Mouse (Mus musculus) adrenal gland, postnatal 25 days (tissue): ENCODE results near the gene Morc1. TPM values are rescaled to one million over a fixed set of nuclear protein-coding genes. Genes with fewer than 3 reads are reported as not detected.

ENCODE experiments used
- DNase-seq: peaks from one replicate; pipeline ENCODE4 v3.0.0; 2021; ENCODE audit warnings: mixed read lengths
- total RNA-seq: library from RNA; stranded (reverse); gene quantifications from 2 replicates; pipeline ENCODE4 v1.2.3, GENCODE M21; 2021

Morc1 gene
- total RNA-seq, 1 experiment from 2014 or later: not detected

DNA sequence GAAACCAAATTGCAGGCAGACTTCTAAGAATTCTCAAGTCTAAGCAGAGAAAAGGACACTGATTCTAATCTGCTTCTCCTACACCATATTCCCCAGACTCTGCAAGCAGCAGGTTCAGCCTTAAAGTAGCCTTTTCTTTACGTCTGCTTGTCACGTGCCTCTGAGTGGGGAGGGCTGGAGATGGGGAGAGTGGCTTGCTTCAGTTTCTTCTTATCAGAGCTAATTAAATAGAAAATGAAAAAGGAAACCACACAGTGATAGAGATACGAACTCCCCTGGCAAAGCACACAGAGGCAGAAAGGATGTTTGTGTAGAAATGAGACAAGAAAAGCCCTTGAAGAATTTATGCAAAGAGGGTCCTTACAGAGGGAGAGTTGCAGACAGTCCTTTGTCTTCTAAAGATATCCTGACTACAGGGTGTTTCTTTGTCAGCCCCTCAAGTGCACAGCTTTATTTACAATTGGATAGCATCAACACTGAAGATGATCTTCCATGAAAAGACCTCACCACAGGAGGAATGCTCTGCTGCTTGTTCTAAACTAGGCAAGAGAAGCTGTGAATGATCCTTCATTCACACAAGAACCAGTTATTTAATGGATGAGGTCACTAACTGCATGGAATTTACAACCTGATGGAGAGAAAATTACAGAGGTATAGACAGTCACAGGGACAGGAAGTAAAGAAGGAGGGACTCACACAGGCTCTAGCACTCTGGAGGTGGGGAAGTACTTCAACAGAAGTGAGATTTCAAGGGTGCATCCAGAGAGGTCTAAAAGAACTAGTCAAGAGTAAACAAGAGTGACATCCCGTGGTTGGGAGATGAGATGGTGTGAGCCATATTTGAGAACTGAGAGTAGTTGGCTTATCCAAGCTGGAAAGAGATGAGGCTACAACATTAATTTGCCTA is 44.1 kb downstream of the Morc1 start:
- DNase-seq: no peak

GRCm38 (mm10) chr16:48479266-48479848 is 48.3 kb downstream of the Morc1 start:
- DNase-seq: no peak

DNA sequence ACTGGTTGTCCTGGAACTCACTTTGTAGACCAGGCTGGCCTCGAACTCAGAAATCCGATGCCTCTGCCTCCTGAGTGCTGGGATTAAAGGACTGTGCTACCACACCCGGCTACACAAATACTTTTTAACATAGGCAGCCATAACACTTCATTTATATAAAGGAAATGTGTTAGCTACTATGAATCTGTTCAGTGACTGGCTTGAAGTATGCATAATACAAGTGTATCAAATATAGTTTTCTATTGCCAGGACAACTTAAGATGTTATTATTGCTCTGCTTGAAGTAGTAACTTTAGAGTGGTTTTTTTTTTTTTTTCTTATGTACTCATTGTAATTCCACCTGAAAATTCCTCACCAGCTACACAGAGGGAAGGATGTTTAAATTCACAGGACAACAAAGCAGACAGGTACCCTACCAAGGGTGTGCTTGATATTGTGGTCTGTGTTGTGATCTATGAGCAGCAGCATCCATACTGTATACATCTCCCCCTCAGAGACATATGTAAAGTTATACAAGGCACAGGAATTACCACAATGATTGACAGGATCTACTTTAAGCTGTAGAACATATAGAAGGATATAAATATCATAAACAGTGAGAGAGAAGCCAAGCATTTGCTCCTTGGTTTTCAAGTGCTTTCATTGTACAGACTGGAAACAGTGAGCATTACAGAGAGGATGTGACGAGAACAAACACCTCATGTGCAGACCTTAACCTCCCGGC is 85.9 kb downstream of the Morc1 start:
- no peak for DNase-seq

GRCm38 (mm10) chr16:48519569-48519968 is 88.5 kb downstream of the Morc1 start:
- no peak for DNase-seq

- DNase-seq: no peak
These were observed 106.1 kb downstream of the Morc1 start for GRCm38 (mm10) chr16:48537108-48537507.

- no peak for DNase-seq
These were observed 131.4 kb downstream of the Morc1 start for GRCm38 (mm10) chr16:48562290-48563080.

DNA sequence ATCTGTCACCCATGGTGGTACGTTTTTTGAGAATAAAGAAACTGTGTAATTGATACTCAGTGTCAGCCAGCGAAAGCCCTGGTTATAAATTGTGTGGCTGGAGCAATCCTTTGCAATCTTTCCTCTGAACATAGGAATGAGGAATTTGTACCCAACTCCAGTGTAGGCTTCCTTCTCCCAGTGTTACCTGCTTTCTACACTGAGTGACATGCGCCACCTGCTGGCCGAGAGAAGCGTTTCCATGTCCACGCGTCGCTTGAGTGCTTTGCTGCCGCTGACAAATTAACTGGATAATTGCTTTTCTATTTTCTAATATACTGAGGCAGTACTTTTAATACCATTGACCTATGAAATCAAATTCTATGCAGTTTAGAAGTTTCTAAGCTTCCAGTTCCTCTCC is 139.3 kb downstream of the Morc1 start:
- DNase-seq: peak; percentile 78

DNA sequence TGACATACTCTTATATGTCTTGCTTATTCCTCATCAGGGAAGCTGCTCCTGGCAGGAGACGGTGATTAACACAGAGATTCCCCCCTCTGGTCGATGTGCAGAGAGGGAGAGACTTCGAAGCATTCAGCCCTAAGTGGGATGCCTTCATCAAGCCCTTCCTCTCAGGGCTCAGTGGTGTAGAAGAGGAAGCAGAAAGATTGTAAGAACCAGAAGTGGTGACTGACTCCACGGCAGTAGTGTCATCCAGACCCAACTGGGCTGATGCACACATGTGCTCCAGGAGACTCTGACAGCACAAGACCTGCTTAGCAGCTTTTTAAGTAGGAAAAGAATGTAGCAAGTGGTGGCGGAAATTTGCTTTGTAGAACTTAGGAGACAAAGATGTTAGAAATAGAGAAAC is 143.0 kb downstream of the Morc1 start:
- DNase-seq: no peak

DNA sequence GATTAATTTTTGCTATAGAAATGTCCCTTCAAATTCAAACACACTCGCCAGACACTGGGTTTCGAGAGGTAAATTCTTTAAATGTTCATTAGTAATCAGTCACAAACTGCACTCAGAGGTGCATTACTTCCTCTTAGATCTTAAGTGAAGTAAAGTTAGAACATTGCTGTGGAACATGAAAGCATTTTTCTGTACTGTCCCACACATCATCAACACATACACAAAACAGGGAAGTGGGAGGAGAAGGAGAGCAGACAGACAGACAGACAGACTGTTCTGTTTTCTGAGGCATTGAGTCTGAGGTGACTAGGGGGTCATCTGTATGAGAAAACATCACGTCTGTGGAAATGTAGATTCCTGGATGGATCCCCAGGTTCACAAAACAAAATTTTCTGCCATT is 143.5 kb downstream of the Morc1 start:
- no peak for DNase-seq

GRCm38 (mm10) chr16:48585369-48585768 is 154.3 kb downstream of the Morc1 start:
- DNase-seq: no peak

GRCm38 (mm10) chr16:48594457-48594856 is 163.4 kb downstream of the Morc1 start:
- DNase-seq: no peak

DNA sequence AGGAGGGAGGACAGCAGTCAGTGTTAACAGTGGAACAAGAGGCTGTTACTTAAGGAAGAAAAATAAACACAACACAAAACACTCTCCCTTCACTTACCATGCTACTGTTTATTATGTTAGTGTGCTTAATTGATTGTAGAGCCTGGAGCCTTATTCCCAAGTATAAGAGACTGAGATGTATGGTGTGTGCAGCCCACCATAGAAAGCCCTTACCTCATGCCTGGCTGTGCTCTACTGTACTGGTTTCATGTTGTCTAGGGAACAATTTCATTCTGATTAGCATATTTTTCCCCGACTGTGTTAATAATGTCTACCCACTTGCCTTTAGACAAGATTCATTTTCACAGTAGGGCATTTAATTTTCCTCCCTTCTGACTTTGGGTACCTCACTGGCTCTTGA is 164.2 kb downstream of the Morc1 start:
- DNase-seq: no peak

DNA sequence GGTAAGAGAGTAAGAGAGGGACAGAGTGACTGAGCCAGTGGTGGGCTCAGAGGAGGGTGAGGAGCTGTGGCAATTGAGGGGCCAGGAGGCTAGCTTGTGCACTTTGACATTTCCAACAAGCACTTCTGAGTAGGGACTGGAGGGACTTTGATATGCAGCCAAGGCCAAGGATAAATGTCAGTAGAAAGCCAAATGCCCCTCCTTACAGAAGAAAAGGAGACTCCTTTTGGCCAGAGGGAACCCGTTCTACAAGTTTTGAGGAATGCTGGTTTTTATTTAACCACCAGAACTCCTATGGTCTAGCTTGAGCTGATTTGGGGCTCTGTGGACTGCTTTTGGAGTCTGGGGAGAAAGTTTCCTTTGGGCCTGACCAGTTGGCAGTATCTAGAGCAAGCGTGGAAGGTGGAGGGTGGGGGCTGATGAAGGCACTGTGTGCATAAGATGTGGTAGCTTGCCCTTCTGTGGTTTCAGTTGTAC is 172.7 kb downstream of the Morc1 start:
- DNase-seq: no peak

DNA sequence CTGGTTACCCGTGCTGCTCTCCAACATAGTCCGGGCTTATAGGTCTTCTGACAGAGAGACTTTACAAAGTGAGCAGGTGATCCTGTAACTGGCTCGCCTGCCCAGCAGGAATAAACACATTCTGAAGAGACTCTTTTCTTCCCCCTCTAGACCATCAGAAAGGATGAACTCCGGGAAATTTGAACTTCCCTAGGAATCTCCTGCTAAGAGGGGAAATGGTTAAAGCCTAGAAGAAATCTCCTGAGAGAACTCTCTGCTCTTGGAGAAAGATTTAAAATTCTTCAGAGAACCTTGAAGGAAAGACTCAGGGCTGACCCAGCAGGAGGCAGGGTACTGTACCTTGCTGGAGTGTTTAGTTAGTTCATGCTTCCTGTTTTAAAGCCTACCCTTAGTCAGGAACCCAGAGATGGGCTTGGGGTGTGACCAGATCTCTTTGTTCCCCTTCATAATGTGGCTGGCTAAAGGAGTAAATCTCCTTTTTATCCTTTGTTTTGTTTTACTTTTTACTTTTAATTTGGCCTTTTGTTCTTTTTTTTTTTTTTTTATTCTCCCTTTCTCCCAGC is 175.5 kb downstream of the Morc1 start:
- no peak for DNase-seq

- DNase-seq: no peak
These were observed 177.2 kb downstream of the Morc1 start for GRCm38 (mm10) chr16:48608224-48608623.

DNA sequence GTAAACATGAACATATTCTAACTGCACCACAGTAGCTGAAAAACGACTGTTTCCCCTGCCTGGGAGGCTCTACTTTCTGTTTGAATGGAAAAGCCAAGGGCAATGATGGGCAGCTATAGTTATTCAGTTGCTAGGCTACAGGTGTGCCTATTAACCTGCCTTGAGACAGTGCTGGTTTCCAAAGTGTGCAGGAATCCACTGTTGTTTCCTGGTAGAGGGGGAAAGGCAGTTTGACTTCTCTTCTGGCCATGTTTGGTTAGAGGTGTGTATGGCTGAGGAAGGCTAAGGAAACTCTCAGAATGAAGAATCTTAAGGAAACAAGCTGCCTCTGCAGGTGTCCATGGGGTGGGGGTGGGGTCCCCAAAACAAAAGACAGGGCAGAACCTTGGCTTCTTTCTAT is 179.8 kb downstream of the Morc1 start:
- DNase-seq: no peak

DNA sequence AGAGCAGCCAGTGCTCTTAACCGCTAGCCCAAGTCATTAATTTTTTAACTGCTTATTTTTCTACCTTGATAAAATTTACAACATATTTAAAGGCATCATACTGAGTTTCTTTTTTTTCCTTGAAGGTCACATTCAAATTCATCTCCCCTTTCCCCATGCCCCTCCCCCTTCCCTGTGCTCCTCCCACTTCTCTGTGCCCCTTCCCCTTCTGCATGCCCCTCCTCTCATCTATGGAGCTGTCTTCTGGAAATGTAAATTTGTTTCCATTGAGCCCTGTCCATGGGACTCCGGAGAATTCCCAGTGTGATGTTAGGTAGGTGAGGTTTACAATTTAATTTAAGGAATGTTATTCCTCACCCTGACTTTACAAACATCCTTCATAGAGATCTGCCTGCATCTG is 180.4 kb downstream of the Morc1 start:
- DNase-seq: no peak

- DNase-seq: no peak
These were observed 182.7 kb downstream of the Morc1 start for GRCm38 (mm10) chr16:48613783-48614182.

GRCm38 (mm10) chr16:48620510-48620909 is 189.5 kb downstream of the Morc1 start:
- DNase-seq: no peak

DNA sequence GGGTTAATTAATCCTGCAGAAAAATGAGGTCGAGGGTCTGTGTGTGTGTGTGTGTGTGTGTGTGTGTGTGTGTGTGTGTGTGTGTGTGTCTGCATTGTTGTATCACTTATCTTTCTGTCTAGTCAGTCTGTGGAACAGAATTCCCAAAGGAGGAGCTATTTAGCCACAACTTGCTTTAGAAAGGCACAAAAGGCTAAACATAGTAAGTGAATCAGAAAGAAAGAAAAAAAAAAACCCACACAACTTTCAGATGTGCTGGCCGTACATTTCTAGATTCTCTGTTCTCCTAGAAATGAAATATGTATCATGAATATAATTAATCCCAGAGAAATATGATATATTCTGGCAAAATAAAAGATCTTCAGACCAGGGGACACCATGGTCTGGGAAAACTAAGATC is 190.0 kb downstream of the Morc1 start:
- no peak for DNase-seq

GRCm38 (mm10) chr16:48623447-48623846 is 192.4 kb downstream of the Morc1 start:
- no peak for DNase-seq

GRCm38 (mm10) chr16:48626186-48626585 is 195.1 kb downstream of the Morc1 start:
- DNase-seq: no peak
